Mouse (Mus musculus) G1E (cell line): ENCODE measurements around the gene Ssu72. TPM values are rescaled to one million over a fixed set of nuclear protein-coding genes. Genes with fewer than 3 reads are reported as not detected.
A peak's percentile ranks its signal among the peaks of the same experiment; 100 is the strongest.

Experiments used
- ATAC-seq: 2 replicates; pipeline ENCODE4 v1.8.0; 2016; ENCODE audit warnings: mild to moderate bottlenecking; ENCODE audit not compliant: insufficient number of reproducible peaks, poor library complexity, low FRiP score, severe bottlenecking; ENCODE audit errors: extremely low read depth
- DNase-seq: peaks from one replicate; pipeline ENCODE4 v3.0.0; 2012; ENCODE audit warnings: low spot score
- H3K27me3 ChIP-seq: 2 replicates; pipeline ENCODE4 v1.6.1; 2012; ENCODE audit warnings: mild to moderate bottlenecking, low read length, inconsistent platforms; ENCODE audit not compliant: insufficient read depth
- H3K36me3 ChIP-seq: replicated peaks from 2 replicates; pipeline ENCODE3; 2012; ENCODE audit warnings: mild to moderate bottlenecking, inconsistent platforms
- H3K4me1 ChIP-seq: 2 replicates; pipeline ENCODE4 v1.6.1; 2012; ENCODE audit warnings: low read depth, low read length, inconsistent platforms, mixed read lengths; ENCODE audit not compliant: insufficient read depth
- H3K4me3 ChIP-seq: 2 replicates; pipeline ENCODE4 v1.5.1; 2012; ENCODE audit warnings: low read depth, mild to moderate bottlenecking, inconsistent platforms, low read length, moderate library complexity, mixed read lengths
- H3K9me3 ChIP-seq: replicated peaks from 2 replicates; pipeline ENCODE4 v1.6.1; 2012; ENCODE audit warnings: inconsistent platforms
- CTCF ChIP-seq: IDR thresholded peaks from 2 replicates; pipeline ENCODE4 v1.5.1; 2012; ENCODE audit warnings: low read depth, low read length, inconsistent platforms, mixed read lengths
- GATA1 ChIP-seq: IDR thresholded peaks from 2 replicates; pipeline ENCODE4 v1.6.1; 2012; ENCODE audit warnings: borderline replicate concordance, low read length, inconsistent platforms, mixed read lengths
- GATA2 ChIP-seq: IDR thresholded peaks from 2 replicates; pipeline ENCODE4 v1.6.1; 2012; ENCODE audit warnings: low read depth, low read length, inconsistent platforms, borderline replicate concordance
- POLR2AphosphoS5 ChIP-seq: IDR thresholded peaks from 2 replicates; pipeline ENCODE4 v1.6.1; 2012; ENCODE audit warnings: low read depth, low read length, inconsistent platforms; ENCODE audit not compliant: insufficient replicate concordance
- TAL1 ChIP-seq: conservative IDR thresholded peaks from 2 replicates; pipeline ENCODE4 v1.6.1; 2012; ENCODE audit warnings: low read depth, low read length, inconsistent platforms, mixed read lengths
- polyA plus RNA-seq: library from polyadenylated mRNA; stranded (reverse); fragments of >175 nt; gene quantifications from 2 replicates; pipeline ENCODE4 v1.2.3, GENCODE M21; 2012
- total RNA-seq, 2 experiments: library from RNA; stranded (forward) in 1 of 2; stranded (reverse) in 1 of 2; fragments of 200-1000 nt in 1 of 2; fragments of >200 nt in 1 of 2; fragmentation: Nextera tagmentation in 1 of 2; gene quantifications; 2 replicates each; pipeline ENCODE4 v1.2.3; 2014 to 2017

The Ssu72 gene
- total and polyA plus RNA-seq, 3 experiments: 91.4 to 195 (median 186) TPM

- DNase-seq (no peak), ATAC-seq (no peak)
- no peak overlapping the region for H3K4me3 ChIP-seq
- H3K36me3 ChIP-seq: no peaks in the 10 kb centered on the region
- TF ChIP-seq POLR2AphosphoS5: no peak
- peaks cover 44% of the 10 kb centered on the region for H3K27me3 ChIP-seq
- peaks cover 13% of the 10 kb centered on the region for H3K9me3 ChIP-seq
- H3K4me1 ChIP-seq: peaks cover 34% of the 10 kb centered on the region
These were observed 12.2 kb upstream of the Ssu72 start for GRCm38 (mm10) chr4:155692421-155692820.

DNA sequence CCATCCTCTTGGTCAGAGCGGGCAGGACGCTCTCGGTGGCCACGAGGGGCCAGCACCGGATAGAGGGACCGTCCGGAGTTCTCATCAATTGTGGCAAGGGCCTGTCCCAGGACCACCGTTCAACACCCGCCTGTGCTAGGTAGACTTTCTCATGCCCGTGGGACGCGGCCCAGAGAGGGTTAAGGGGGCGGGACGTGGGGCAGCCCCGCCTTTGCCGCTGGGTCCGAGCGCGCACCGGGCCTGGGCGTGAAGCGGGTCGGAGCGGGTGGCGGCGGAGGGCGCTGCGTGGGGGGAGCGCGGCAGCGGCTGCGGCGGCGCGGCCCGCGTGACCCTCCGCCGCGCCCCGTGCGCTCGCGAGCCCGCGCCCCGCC lies 10.5 kb upstream of the Ssu72 start, which contains the start of gene Fndc10:
TSS of gene Fndc10 (plus strand) at position 232 of the 371 bp plus-strand sequence.
- peaks cover 34% of the 10 kb centered on the region for H3K4me1 ChIP-seq
- peaks cover 13% of the 10 kb centered on the region for H3K9me3 ChIP-seq
- H3K36me3 ChIP-seq: no peaks in the 10 kb centered on the region
- no peak for ATAC-seq
- peak within 1 kb of the TSS; percentile 63 for H3K4me3 ChIP-seq
- peaks cover 43% of the 10 kb centered on the region for H3K27me3 ChIP-seq
- no peak for TF ChIP-seq CTCF
- no peak for TF ChIP-seq POLR2AphosphoS5
- no peak for TF ChIP-seq GATA1
- no peak for TF ChIP-seq TAL1
- no peak for TF ChIP-seq GATA2
- DNase-seq: no peak

DNA sequence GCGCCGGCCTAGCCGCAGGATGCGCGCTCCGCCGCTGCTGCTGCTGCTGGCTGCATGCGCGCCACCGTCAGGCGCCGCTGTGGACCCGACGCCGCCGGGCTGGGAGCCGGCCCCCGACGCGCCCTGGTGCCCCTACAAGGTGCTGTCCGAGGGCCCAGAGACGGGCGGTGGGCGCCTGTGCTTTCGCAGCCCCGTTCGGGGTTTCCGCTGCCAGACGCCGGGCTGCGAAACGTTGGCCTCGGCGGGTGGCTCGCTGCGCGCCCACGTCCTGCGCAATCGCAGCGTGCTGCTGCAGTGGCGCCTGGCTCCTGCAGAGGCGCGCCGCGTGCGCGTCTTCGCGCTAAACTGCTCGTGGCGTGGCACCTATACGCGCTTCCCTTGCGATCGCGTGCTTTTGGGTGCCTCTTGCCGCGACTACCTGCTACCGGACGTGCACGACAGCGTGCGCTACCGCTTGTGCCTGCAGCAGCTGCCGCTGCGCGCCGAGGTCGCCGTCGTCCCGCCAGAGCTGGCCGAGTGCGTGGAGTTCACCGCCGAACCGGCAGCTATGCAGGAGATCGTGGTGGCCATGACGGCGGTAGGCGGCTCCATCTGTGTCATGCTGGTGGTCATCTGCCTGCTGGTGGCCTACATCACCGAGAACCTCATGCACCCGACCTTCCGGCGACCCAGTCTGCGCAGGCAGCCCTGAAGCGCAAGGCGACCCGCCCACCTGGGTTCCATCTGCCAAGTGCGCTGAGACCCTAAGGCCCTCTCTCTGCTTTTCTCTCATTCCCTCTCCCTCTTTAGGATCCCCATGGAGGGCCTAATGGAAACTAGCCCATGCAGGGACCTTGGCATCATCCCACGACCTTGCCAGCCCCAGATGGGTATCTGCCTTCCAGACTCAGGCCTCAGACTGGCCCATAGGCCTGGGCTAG lies 9.9 kb upstream of the Ssu72 start:
- H3K4me1 ChIP-seq: peaks cover 34% of the 10 kb centered on the region
- DNase-seq: no peak

GRCm38 (mm10) chr4:155695531-155696062 lies 9.0 kb upstream of the Ssu72 start:
- no peak for ATAC-seq
- TF ChIP-seq POLR2AphosphoS5 (no peak), GATA2 (no peak)
- Histone ChIP-seq H3K27me3 (peaks cover 40% of the 10 kb centered on the region), H3K4me3 (no peak overlapping the region), H3K4me1 (peaks cover 34% of the 10 kb centered on the region), H3K36me3 (no peaks in the 10 kb centered on the region), H3K9me3 (peaks cover 13% of the 10 kb centered on the region)
- DNase-seq: no peak

More for the DNA sequence above, 9.9 kb upstream of the Ssu72 start:
- no peaks in the 10 kb centered on the region for H3K36me3 ChIP-seq
- no peak for ATAC-seq
- peak overlapping the region; percentile 63 for H3K4me3 ChIP-seq
- TF ChIP-seq GATA2 (no peak), TAL1 (no peak), CTCF (no peak)
- peaks cover 13% of the 10 kb centered on the region for H3K9me3 ChIP-seq
- peaks cover 43% of the 10 kb centered on the region for H3K27me3 ChIP-seq

GRCm38 (mm10) chr4:155696261-155697255 lies 8.0 kb upstream of the Ssu72 start:
- Histone ChIP-seq H3K9me3 (peaks cover 13% of the 10 kb centered on the region), H3K4me1 (peaks cover 34% of the 10 kb centered on the region), H3K27me3 (peaks cover 31% of the 10 kb centered on the region), H3K4me3 (no peak overlapping the region; the same call in 1 of the 2 replicates), H3K36me3 (no peaks in the 10 kb centered on the region)
- no peak for TF ChIP-seq TAL1
- no peak for TF ChIP-seq GATA1
- TF ChIP-seq POLR2AphosphoS5: no peak
- no peak for TF ChIP-seq GATA2
- no peak for TF ChIP-seq CTCF
- ATAC-seq (peak; percentile 50; the same call in 1 of the 2 replicates), DNase-seq (peak; percentile 41)

- no peak for ATAC-seq
- Histone ChIP-seq H3K9me3 (no peaks in the 10 kb centered on the region), H3K4me3 (no peak overlapping the region), H3K4me1 (peaks cover 32% of the 10 kb centered on the region), H3K27me3 (peaks cover 9% of the 10 kb centered on the region), H3K36me3 (no peaks in the 10 kb centered on the region)
- TF ChIP-seq TAL1 (no peak), CTCF (peak; percentile 48)
- no peak for DNase-seq
These were observed 4.2 kb upstream of the Ssu72 start for GRCm38 (mm10) chr4:155700425-155700824.
